In the genomic region with DNA sequence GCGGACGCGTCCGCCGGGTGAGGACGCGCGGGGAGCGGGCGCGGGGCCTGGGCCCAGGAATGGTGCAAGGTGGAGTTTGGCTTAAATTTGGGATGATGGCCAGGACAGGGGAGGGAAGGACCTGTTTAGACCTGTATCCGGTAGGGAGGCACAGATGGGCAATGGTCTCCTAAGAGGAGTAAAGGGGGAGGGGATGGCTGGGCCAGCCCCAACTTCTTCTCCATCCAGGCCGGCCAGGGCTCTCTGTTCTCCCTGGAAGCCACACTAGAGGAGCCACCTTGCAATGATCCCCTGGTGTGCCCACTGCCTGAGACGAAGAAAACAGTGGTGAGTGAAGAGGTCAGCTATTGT, we compare ENCODE assay signal across 8 mouse cellular contexts. TPM values are rescaled to one million over a fixed set of nuclear protein-coding genes. Genes with fewer than 3 reads are reported as not detected.
DNase-seq lines count a peak whose midpoint lies in the region; ATAC-seq and TF ChIP-seq lines count a peak whose summit lies in the region.

No protein-coding gene starts in this region.

- ATAC-seq in hindbrain, embryonic 12.5 days (ENCODE audit: low FRiP score) = no peak; the same call in 1 of the 2 replicates
- ATAC-seq in midbrain, embryonic 11.5 days (ENCODE audit: low FRiP score) = peak; percentile 75; the same call in 1 of the 2 replicates

- peak overlapping the region; percentile 67 for H3K9ac ChIP-seq in hindbrain, embryonic 12.5 days
- H3K9ac ChIP-seq in midbrain, embryonic 11.5 days (ENCODE audit: low read length) = peak overlapping the region; percentile 75

- no peaks in the 10 kb centered on the region for H3K9me3 ChIP-seq in hindbrain, embryonic 12.5 days (replicated peaks)
- H3K9me3 ChIP-seq in midbrain, embryonic 11.5 days (ENCODE audit: control insufficient read depth, low read length) = no peaks in the 10 kb centered on the region

- WGBS in kidney, adult 2 months = 3% methylated on average over 14 of the region's 14 CpGs
- WGBS in hindbrain, embryonic 12.5 days = 0% methylated on average over 14 of the region's 14 CpGs
- WGBS in midbrain, embryonic 11.5 days = under 1% methylated on average over 14 of the region's 14 CpGs

- peak overlapping the region; percentile 71 for H3K4me3 ChIP-seq in kidney, adult 2 months (ENCODE audit: insufficient read depth, low read depth, low read length)
- H3K4me3 ChIP-seq in cortical plate, adult 2 months (ENCODE audit: insufficient read depth, low read length) = peak overlapping the region; percentile 78
- peak overlapping the region; percentile 57 for H3K4me3 ChIP-seq in hindbrain, embryonic 12.5 days
- peak overlapping the region; percentile 56 for H3K4me3 ChIP-seq in midbrain, embryonic 11.5 days (ENCODE audit: low read depth, low read length)

- H3K36me3 ChIP-seq in kidney, adult 2 months (ENCODE audit: control insufficient read depth, insufficient read depth, low read length) = no peaks in the 10 kb centered on the region; the same call in 1 of the 2 replicates
- peaks cover 9% of the 10 kb centered on the region for H3K36me3 ChIP-seq in hindbrain, embryonic 12.5 days
- H3K36me3 ChIP-seq in midbrain, embryonic 11.5 days (ENCODE audit: control insufficient read depth, insufficient read depth, low read length) = no peaks in the 10 kb centered on the region

- no peak for DNase-seq in kidney, adult 2 months
- no peak for DNase-seq in kidney, postnatal 25 days
- no peak for DNase-seq in midbrain, embryonic 11.5 days (ENCODE audit: low spot score, missing footprints)
- DNase-seq in layer of hippocampus, postnatal 10 days (ENCODE audit: low spot score in 2 of 2) = no peak
- DNase-seq in left cerebral cortex, adult 9 months (ENCODE audit: low spot score in 2 of 2) = no peak
- no peak for DNase-seq in cerebellum, adult 8-10 months

- H3K27ac ChIP-seq in kidney, adult 2 months (ENCODE audit: insufficient read depth, low read depth, low read length) = peak overlapping the region; percentile 37
- peak overlapping the region; percentile 62; the same call in 1 of the 2 replicates for H3K27ac ChIP-seq in cortical plate, adult 2 months (ENCODE audit: insufficient read depth, low read length)
- H3K27ac ChIP-seq in hindbrain, embryonic 12.5 days = peak overlapping the region; percentile 31; the same call in 1 of the 2 replicates
- H3K27ac ChIP-seq in midbrain, embryonic 11.5 days (ENCODE audit: low read depth, low read length) = peak overlapping the region; percentile 25; the same call in 1 of the 2 replicates

- peaks cover 10% of the 10 kb centered on the region; the same call in 1 of the 2 replicates for H3K4me1 ChIP-seq in kidney, adult 2 months (ENCODE audit: control insufficient read depth, insufficient read depth, low read length)
- H3K4me1 ChIP-seq in cortical plate, adult 2 months (ENCODE audit: control insufficient read depth, insufficient read depth, low read length) = peaks cover 6% of the 10 kb centered on the region; the same call in 1 of the 2 replicates
- H3K4me1 ChIP-seq in hindbrain, embryonic 12.5 days = peaks cover 14% of the 10 kb centered on the region
- H3K4me1 ChIP-seq in midbrain, embryonic 11.5 days (ENCODE audit: control insufficient read depth, insufficient read depth, low read length) = peaks cover 6% of the 10 kb centered on the region; the same call in 1 of the 2 replicates

- no peak for TF ChIP-seq POLR2A in kidney, adult 2 months (IDR thresholded peaks at IDR 0.05; ENCODE audit: low read depth, low read length)
- no peak for TF ChIP-seq POLR2A in cortical plate, adult 2 months (IDR thresholded peaks at IDR 0.05; ENCODE audit: extremely low read depth, insufficient read depth, low read length)

- peak overlapping the region; percentile 91 for H3K4me2 ChIP-seq in hindbrain, embryonic 12.5 days (replicated peaks)
- H3K4me2 ChIP-seq in midbrain, embryonic 11.5 days = peak overlapping the region; percentile 96

- no peak for TF ChIP-seq CTCF in kidney, adult 2 months (conservative IDR thresholded peaks at IDR 0.05; ENCODE audit: insufficient read depth, insufficient read length, low read depth, low read length)
- TF ChIP-seq CTCF in cortical plate, adult 2 months (IDR thresholded peaks at IDR 0.05; ENCODE audit: extremely low read depth, insufficient read depth, low read length) = no peak

- no peaks in the 10 kb centered on the region for H3K27me3 ChIP-seq in kidney, adult 2 months (replicated peaks; ENCODE audit: control insufficient read depth, insufficient read depth, low read length)
- peaks cover 3% of the 10 kb centered on the region; the same call in 1 of the 2 replicates for H3K27me3 ChIP-seq in hindbrain, embryonic 12.5 days
- no peaks in the 10 kb centered on the region for H3K27me3 ChIP-seq in midbrain, embryonic 11.5 days (ENCODE audit: control insufficient read depth, insufficient read depth, low read length)

RNA-seq across cellular contexts. Expression of gene Ctsf, which starts 0.5 kb away (rescaled TPM):
- polyA plus RNA-seq in kidney, adult 2 months (2012; rRNA removed) = 150 and 249 TPM in 2 replicates
- polyA plus RNA-seq in cortical plate, adult 2 months (2012; rRNA removed) = 133 and 142 TPM in 2 replicates
- 56.3 and 57.4 TPM in 2 replicates for polyA plus RNA-seq in hindbrain, embryonic 12.5 days (2016; fragmentation: Nextera tagmentation; extraction: Ambion mirVana)
- 34.1 and 34.9 TPM in 2 replicates for polyA plus RNA-seq in midbrain, embryonic 11.5 days (2014; fragmentation: Nextera tagmentation; extraction: Ambion mirVana)
- 100 to 1,000 TPM in 1 of 2 experiments, 10 to 100 TPM in 1; 95.2 to 102 TPM for total RNA-seq in layer of hippocampus, postnatal 10 days (2021)

RNA-seq across cellular contexts. Expression of gene Ccdc87, which starts 16.3 kb away (rescaled TPM):
- polyA plus RNA-seq in kidney, adult 2 months (2012; rRNA removed) = 0.08 and 0.15 TPM in 2 replicates
- polyA plus RNA-seq in cortical plate, adult 2 months (2012; rRNA removed) = 2.0 and 2.1 TPM in 2 replicates
- 0.35 and 0.40 TPM in 2 replicates for polyA plus RNA-seq in hindbrain, embryonic 12.5 days (2016; fragmentation: Nextera tagmentation; extraction: Ambion mirVana)
- polyA plus RNA-seq in midbrain, embryonic 11.5 days (2014; fragmentation: Nextera tagmentation; extraction: Ambion mirVana) = 0.07 and 0.11 TPM in 2 replicates
- 1 to 10 TPM; 1.9 to 2.6 TPM for total RNA-seq in layer of hippocampus, postnatal 10 days (2021)

RNA-seq across cellular contexts. Expression of gene Ccs, which starts 16.3 kb away (rescaled TPM):
- 144 and 192 TPM in 2 replicates for polyA plus RNA-seq in kidney, adult 2 months (2012; rRNA removed)
- polyA plus RNA-seq in cortical plate, adult 2 months (2012; rRNA removed) = 48.7 and 49.1 TPM in 2 replicates
- 42.7 and 46.4 TPM in 2 replicates for polyA plus RNA-seq in hindbrain, embryonic 12.5 days (2016; fragmentation: Nextera tagmentation; extraction: Ambion mirVana)
- polyA plus RNA-seq in midbrain, embryonic 11.5 days (2014; fragmentation: Nextera tagmentation; extraction: Ambion mirVana) = 34.1 and 35.6 TPM in 2 replicates
- 10 to 100 TPM; 39.4 to 47.5 TPM for total RNA-seq in layer of hippocampus, postnatal 10 days (2021)

RNA-seq across cellular contexts. Expression of gene Actn3, which starts 22.3 kb away (rescaled TPM):
- 0.61 and 13.4 TPM in 2 replicates for polyA plus RNA-seq in kidney, adult 2 months (2012; rRNA removed)
- 0.79 and 0.87 TPM in 2 replicates for polyA plus RNA-seq in cortical plate, adult 2 months (2012; rRNA removed)
- 2.6 and 4.2 TPM in 2 replicates for polyA plus RNA-seq in hindbrain, embryonic 12.5 days (2016; fragmentation: Nextera tagmentation; extraction: Ambion mirVana)
- 0.86 and 1.2 TPM in 2 replicates for polyA plus RNA-seq in midbrain, embryonic 11.5 days (2014; fragmentation: Nextera tagmentation; extraction: Ambion mirVana)
- 1 to 10 TPM; 1.9 to 2.1 TPM for total RNA-seq in layer of hippocampus, postnatal 10 days (2021)

RNA-seq across cellular contexts. Expression of gene Zdhhc24, which starts 23.0 kb away (rescaled TPM):
- polyA plus RNA-seq in kidney, adult 2 months (2012; rRNA removed) = 19.8 and 26.9 TPM in 2 replicates
- polyA plus RNA-seq in cortical plate, adult 2 months (2012; rRNA removed) = 41.3 and 47.9 TPM in 2 replicates
- 21.1 and 21.4 TPM in 2 replicates for polyA plus RNA-seq in hindbrain, embryonic 12.5 days (2016; fragmentation: Nextera tagmentation; extraction: Ambion mirVana)
- polyA plus RNA-seq in midbrain, embryonic 11.5 days (2014; fragmentation: Nextera tagmentation; extraction: Ambion mirVana) = 12.4 and 13.3 TPM in 2 replicates
- 10 to 100 TPM; 23.5 to 26.3 TPM for total RNA-seq in layer of hippocampus, postnatal 10 days (2021)
